Mouse (Mus musculus) c-Kit-positive CD71-positive TER-119-positive erythroid progenitor cells, embryonic 14.5 days (primary cell): ENCODE measurements around the gene Arhgef10l.
"Not testable (repeated sequence)": the region's sequence is repeated elsewhere in the genome, so short reads cannot be mapped to it uniquely, and the experiment has no call there.

Experiments
- DNase-seq: peaks from one replicate; pipeline ENCODE4 v3.0.0-alpha.2; 2013; ENCODE audit warnings: low spot score

The Arhgef10l gene

DNA sequence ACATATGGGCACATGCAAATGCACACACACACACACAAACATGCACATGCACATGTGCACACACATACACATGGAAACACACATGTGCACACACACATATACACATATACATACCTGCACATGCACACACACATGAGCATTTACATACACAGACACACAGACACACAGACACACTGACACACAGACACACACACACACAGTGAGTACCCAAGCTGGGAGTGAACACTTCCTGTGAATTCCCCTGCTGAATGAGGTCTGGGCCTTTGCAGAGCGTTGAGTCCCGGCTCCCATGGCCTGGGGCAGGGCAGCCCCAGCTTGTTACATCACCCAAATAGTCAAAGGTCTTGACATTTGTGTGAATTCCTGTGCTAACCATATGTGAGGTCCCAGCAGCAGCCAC, 96.4 kb downstream of the Arhgef10l start:
- DNase-seq = no peak

GRCm38 (mm10) chr4:140567911-140568480, 97.8 kb downstream of the Arhgef10l start:
- no peak for DNase-seq

GRCm38 (mm10) chr4:140566785-140567184, 99.0 kb downstream of the Arhgef10l start:
- no peak for DNase-seq

DNA sequence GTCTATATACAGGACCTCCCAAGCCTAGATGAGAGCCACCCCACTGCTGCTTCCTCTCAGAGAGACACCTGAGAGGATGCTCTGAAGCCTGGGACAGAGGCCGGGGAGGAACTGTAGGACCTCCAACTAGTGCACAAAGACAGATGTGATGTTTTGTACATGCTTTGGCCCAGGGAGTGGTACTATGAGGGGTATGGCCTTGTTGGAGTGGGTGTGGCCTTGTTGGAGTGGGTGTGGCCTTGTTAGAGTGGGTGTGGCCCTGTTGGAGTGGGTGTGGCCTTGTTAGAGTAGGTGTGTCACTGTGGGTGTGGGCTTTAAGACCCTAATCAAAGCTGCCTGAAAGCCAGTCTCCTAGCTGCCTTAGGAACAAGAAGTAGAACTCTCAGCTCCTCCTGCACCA, 101.4 kb downstream of the Arhgef10l start:
- DNase-seq = not testable (repeated sequence)

DNA sequence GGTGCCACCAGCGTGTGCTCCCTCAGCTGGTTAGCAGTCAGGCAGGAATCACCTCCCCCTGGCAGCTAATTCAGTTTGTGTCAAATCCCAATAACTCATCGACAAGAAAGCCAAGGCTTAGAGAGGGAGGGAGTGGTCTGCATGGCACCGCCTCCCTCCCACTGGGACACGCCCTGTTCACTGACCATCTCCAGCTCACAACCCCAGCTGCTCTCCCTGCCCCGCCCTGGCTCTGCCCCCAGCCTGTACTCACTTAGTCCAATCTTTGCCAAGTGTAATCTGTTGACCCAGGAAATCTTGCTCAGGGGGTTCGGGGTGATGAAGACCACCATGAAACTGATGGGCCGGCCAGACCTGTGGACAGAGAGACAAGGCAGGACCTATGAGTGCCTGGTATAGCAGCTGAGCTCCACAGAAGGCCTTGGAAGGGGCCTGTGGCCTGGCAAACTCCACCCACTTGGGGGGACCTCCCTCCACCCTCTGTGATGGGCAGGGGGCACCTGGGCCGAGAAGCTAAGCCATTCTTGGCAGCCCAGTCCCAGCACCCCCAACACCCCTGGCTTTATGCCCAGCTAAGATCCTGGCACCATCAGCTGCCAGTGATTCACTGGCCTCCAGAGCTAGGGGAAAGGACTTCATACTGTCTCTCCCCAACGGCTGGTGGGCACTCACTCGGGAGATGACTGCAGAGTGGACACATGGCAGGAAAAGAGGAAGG, 103.2 kb downstream of the Arhgef10l start:
- no peak for DNase-seq

GRCm38 (mm10) chr4:140561744-140562143, 104.1 kb downstream of the Arhgef10l start:
- DNase-seq = no peak

- no peak for DNase-seq
Measured at GRCm38 (mm10) chr4:140559862-140560261, 106.0 kb downstream of the Arhgef10l start.

GRCm38 (mm10) chr4:140558193-140558592, 107.6 kb downstream of the Arhgef10l start:
- DNase-seq = no peak

DNA sequence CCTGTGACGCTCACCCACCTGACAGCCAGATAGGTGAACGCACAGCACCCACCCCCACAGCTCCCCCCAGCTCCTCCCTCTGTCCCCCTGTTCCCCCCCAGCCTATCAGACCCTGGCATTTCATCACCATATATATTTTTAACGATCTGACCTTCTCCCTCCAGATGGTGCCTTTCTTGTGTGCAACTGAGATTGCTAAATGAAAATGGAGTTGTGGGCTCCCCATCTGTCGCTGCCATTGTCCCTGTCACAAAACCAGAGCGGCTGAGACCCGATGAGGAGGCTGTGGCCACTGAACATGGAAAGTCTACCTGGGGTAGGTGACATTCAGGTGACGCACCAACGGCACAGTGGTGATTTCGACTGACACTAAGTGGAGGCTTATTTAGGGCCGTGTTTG, 109.3 kb downstream of the Arhgef10l start:
- no peak for DNase-seq

DNA sequence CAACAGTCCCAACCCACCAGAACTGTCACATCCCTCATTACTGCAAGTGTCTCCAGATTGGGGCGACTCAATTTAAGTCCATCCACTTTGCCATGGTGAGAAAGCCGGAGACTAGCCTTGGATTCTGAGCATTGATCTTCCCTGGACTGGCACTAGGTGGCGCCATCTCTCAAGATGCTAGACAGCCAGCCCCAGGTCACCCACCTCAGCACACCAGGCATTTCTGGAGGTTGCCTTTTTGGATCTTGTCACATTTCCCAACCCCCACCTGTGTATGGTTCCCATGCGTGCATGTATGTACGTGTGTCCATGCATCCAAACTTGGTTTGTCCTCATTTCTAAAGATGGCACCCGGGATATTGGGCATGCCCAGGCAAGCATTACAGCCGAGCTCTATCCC, 110.5 kb downstream of the Arhgef10l start:
- DNase-seq = peak; percentile 66

GRCm38 (mm10) chr4:140554552-140554951, 111.3 kb downstream of the Arhgef10l start:
- DNase-seq = peak; percentile 29

- no peak for DNase-seq
Measured at GRCm38 (mm10) chr4:140551766-140552165, 114.0 kb downstream of the Arhgef10l start.

DNA sequence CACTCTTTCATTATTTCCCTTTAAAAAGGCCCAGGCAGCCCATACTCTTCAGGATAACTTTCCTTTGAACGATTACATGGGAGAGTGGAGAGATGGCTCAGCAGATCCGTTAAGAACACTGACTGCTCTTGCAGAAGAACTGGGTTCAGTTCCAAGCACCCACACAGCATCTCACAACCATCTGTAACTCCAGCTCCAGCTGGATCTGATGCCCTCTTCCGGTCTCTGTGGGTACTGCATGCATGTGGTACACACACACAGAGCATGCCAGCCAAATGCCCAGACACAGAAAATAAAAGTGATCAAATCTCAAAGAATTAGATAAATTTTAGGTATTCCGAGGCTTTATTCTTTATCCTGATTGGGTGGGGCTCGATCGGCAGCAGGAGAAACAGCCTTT, 115.1 kb downstream of the Arhgef10l start:
- DNase-seq = no peak

DNA sequence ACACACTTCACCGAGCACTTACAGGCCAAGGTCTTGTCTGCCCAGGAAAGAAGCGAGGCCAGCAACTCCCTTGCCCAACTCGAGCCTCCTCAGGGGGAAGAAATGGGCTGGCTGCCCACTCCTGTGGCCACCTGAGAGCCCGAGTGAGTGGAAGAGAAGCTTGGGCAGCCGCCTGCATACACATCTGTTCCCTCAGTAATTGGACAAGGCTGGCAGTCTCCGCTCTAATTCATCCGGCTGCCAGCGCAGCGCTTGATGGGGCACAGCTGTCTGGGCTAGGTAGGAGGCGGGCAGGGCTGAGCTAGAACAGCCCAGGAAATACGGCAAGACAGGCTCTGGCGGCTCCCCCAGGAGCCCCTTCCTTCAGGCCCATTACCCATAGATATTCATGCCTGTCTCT, 115.8 kb downstream of the Arhgef10l start:
- DNase-seq = no peak

GRCm38 (mm10) chr4:140547488-140547887, 118.3 kb downstream of the Arhgef10l start:
- no peak for DNase-seq

DNA sequence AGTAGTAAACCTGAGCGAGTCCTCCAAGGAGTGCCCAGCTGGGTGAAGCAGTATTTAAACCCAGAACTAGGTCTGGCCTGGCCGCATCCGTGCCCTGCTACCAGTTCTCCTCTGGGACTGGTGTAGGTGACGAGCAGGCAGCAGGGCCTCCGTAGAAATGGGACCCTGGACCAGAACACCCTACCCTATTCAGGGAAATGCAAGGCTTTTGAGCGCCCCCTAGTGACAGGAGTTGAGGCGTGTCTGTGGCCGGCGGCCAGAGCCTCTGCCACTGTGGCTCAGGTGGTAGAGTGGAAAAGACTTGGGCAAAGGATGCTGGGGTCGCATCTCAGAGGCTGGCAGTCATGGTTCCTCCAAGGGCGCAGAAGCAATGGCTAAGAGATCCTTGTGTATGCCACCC, 126.7 kb downstream of the Arhgef10l start:
- peak; percentile 34 for DNase-seq

GRCm38 (mm10) chr4:140537561-140538021, 128.2 kb downstream of the Arhgef10l start:
- DNase-seq = no peak

DNA sequence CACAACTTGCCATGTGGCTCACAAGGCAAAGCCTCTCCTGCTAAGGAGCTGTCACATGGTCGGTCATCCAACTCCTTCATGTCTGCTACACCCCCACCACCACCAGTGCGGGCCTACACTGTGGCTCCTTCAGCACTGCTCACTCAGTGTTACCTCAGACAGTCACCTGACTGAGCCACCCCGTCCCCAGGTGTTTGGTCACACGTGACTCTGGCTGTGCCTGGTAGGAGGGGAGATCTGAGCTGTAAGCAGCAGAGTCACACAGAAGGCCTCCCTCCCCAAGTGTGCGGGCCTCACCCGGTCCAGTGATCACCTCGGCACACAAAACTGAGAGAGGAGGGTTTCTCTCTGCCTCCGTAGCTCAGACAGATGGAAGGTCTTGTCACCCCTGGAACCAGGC, 130.5 kb downstream of the Arhgef10l start:
- no peak for DNase-seq

DNA sequence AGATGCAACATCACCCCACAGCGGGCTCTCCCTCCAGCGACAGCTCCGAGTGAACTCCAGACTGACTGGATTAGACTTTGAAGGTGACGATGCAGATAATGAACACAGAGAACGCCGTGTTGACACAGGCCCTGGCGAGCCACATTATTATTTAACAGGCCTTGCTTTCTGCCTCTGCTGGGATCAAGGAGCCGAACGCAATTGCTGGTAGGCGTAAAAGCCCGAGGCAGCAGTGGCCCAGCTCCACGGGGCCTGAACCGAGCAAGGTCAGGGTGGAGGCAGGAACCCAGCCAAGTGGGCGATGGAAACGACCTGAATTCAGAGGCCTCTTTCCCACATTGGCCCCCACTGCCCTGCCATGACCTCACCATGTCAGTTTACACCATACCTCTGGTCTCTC, 133.5 kb downstream of the Arhgef10l start:
- DNase-seq = no peak

DNA sequence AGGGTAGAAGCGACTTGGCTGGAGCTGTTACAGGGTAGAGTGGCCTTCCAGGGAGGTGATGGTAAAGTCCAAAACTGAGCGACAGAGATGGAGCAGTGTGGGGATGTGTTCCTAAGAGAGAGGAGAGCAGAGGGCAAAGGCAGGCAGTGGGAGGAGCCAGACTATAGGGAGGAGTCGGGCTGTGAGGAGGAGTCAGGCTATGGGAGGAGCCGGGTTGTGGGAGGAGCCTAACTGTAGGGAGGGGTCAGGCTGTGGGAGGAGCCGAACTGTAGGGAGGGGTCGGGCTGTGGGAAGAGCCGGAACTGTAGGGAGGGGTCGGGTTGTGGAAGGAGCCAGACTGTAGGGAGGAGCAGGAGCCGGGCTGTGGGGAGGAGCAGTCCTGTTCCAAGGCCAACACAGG, 134.8 kb downstream of the Arhgef10l start:
- no peak for DNase-seq

DNA sequence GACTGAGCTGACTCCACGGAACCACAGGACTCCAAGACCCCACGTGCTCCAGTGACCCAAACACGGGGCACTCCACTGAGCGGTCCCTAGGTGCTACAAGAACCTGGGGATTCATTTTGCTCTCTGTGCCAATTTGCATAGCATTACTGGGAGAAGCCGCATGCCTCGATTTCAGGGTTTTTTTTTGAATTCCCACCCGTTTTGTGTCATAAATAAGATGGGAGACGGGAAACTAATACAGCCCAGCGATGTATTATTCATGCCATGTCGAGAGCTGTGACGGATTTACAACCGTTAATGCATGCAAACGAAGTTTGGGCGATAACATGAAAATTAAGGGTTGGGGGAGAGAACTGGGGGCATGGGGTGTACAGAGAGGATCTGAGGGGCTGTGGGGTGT, 136.1 kb downstream of the Arhgef10l start:
- DNase-seq = no peak

DNA sequence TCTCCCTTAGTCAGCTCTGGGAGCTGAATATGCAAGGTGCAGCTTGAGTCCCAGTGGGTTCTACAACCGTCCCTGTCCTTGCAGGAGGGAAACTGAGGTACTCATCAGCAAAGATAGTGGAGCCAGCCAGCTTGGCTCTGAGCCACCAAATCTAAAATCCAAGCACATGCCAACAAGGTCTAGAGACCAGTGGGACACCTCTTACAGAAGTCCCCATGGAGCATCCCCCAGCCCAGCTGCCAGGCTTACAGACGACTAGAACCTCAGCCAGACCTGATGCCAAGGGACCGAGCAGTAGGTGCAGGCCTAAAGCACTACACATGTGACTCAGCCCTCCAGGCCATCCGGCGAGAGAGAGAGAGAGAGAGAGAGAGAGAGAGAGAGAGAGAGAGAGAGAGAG, 137.4 kb downstream of the Arhgef10l start:
- no peak for DNase-seq

GRCm38 (mm10) chr4:140525674-140526177, 140.1 kb downstream of the Arhgef10l start:
- DNase-seq = no peak

DNA sequence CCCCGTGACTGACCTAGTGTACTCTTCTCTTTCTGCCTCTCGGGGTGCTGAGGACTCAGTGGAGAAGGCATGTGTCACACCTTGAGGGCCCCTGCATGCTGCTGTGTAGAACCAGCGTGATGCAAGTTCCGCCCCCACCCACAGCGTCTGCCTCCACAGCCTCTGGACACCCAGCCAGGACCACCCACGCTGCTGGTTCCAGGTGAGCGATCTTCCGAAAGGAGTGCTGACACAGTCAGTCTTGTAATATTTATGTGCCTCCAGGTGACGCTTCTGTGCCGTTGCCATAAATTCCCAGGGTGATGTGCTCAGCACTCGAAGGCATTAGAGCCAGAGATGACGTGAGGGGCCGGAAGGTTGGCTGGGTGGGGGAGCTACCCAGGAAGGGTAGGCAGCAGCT, 140.9 kb downstream of the Arhgef10l start:
- DNase-seq = no peak
